Mouse (Mus musculus) c-Kit-positive CD71-positive TER-119-positive erythroid progenitor cells, embryonic 14.5 days (primary cell): ENCODE measurements around the gene Zcchc14.

ENCODE experiments used
- DNase-seq: peaks from one replicate; pipeline ENCODE4 v3.0.0-alpha.2; 2013; ENCODE audit warnings: low spot score

Gene Zcchc14

DNA sequence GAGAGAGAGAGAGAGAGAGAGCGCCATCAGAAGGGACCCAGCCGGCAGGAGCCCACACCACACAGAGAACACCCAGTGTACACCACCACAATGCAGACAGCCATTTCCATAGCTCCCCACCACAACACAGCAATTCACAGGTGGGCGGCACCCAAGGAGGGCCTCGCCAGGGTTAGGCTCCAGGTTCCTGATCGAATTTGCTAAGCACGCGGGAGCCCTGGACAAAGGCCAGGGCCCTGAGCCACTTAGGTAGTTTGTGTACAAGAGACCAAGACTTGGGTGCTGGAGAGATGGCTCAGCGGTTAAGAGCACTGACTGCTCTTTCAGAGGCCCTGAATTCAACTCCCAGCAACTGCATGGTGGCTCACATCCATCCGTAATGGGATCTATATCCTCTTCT lies 100.2 kb downstream of the Zcchc14 start:
- no peak for DNase-seq

DNA sequence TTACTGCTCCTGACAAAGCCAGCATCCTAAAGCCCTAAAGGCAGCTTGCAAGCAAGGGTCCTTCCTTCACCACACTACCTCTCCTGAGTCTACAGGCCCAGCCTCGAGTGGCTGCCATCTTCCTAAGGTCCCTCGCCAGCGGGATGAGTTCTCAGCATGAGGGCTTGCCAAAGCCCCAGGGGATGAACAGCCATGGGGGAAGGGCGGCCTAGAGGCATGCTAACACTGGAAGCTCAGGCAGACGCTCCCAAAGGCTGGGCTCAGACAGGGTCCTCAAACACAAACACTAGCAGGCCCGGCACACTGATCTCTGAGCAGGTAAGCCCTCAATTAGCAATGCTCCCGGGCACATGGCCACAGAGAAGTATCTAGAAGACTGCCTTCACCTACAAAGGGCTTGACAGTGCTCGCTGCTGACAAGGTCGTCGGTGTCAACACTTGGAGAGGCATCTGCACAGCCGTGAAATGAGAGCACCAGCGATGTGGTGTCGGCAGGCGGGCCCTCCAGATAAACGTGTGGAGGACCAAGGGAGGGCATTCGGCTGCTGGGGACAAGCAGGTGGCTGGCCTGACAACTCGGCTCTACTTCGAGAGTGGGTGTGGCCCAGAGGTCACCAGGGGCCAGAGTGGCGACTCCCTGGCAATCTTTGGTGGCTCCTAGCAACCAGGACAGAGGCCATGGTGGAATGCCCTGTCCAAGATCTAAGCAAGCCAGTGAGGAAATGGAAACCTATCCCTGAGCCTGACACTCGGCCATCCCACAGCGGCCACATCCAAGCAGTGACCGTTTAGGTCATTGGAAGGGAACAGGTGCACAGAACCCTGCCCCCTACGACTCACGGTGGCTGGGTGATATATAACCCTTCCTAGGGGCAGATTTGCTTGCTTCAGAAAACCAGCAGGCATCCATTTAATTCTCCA lies 101.4 kb downstream of the Zcchc14 start:
- no peak for DNase-seq

DNA sequence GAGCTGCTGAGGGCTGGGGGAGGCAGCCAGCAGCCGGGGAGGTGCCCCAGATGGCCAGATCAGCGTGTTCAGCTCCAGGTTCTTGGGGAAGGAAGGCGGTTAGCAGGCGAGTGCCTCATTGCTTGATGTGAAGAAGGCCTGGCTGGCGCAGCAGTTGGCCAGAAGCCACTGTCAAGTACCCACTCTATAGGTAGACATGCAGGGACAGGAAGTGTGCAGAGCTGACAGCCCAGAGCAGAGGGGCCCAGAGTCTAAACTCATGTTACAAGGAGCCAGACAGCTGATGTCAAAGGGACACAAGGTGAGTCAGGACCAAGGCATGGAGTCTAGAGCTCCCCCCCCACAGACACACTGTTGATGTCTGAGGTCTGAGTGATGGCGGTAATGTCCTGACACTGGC lies 102.6 kb downstream of the Zcchc14 start:
- DNase-seq, result no peak
